Mouse (Mus musculus) testis, adult 2 months (tissue): Measurements from ENCODE around the gene Oscp1.

Experiments
- CTCF ChIP-seq: fragments of 200-500 bp; IDR thresholded peaks from 2 replicates; pipeline ENCODE4 v1.5.1; 2012; ENCODE audit warnings: low read depth, mild to moderate bottlenecking, inconsistent platforms, low read length, moderate library complexity; ENCODE audit not compliant: control insufficient read depth, insufficient read depth, insufficient replicate concordance
- POLR2A ChIP-seq: fragments of 200-500 bp; IDR thresholded peaks from 2 replicates; pipeline ENCODE4 v1.6.1; 2012; ENCODE audit warnings: low read depth, mild to moderate bottlenecking, inconsistent platforms, low read length, moderate library complexity; ENCODE audit not compliant: control insufficient read depth

GRCm38 (mm10) chr4:126110374-126111152 lies 52.2 kb downstream of the Oscp1 start:
- TF ChIP-seq CTCF = no peak
- no peak for TF ChIP-seq POLR2A
